Mouse (Mus musculus) thymus, postnatal 14 days (tissue): ENCODE results near the gene Ube2e2.
"Not testable (repeated sequence)": the region's sequence is repeated elsewhere in the genome, so short reads cannot be mapped to it uniquely, and the experiment has no call there.

Experiments used
- DNase-seq: peaks from one replicate; pipeline ENCODE4 v3.0.0; 2021

The Ube2e2 gene

DNA sequence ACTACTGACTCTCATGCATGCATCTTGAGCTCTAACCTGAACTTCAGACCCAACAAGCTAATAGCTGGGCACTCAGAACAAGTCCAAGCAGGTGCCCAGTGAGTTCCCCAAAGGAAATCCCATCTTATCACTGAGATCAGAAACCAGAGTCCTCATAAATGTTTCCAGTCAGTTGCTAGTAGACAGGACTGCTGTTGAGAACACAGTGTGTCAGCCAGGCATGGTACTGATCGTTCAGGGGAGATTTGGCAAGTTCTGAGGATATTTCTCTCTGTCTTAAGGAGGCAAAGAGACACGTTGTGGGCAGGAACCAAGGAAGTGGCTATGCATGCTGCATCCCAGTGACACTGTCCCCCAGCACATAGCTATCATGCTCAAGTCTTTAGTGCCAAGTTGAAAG, 275.5 kb downstream of the Ube2e2 start:
- no peak for DNase-seq

DNA sequence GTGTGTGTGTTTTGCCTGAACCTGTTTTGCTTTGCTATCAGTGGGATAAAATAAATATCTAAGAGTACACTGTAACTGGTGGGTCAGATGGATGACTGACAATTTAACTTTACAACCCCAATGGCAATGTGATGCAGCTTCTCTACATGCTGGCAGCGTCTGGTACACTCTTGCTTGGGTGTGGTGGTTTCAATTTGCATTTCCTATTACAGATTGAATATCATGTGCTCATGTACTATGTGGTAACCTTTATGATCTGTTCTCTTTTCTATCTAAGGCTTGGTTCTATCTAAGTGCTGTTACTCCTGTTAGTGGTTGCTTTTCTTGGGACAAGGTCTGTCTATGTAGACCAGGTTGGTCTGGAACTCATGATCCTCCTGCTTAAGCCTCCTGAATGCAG, 292.1 kb downstream of the Ube2e2 start:
- DNase-seq, result no peak

DNA sequence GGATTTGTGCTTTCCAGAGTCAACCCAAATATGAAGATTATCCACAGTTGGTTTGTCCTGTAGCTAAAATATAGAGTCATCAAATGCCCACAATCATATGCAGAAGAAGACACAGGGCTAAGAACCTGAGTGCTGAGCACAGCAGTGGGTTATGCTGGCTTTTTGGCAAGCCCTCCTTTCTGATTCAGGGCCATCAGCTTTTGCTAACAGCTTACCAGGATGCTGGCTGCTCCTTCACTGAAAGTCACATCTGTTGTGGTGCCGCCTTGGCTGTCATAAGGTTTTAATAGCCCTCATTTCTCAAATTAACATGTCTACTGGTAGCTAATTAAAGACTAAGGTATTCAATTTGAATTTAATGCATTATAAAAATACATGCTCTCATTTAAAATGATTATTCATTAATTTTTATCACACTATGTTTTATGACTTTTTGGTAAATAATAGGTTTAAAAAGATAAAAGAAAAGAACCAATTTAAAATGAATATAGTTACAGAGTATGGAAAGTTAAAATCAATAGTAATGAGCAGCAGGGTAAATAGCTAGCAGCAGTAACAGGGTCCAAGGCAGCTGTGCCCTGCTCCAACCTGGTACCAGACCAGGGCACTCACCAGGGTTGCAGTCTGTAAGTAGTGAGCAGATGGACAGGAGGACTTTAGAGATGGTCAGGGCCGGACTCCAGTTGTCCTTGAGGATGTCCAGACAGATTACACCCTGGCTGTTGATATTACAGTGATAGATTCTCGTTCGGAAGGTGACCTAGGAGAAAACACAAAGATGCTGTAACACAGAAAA, 307.6 kb downstream of the Ube2e2 start:
- no peak for DNase-seq

DNA sequence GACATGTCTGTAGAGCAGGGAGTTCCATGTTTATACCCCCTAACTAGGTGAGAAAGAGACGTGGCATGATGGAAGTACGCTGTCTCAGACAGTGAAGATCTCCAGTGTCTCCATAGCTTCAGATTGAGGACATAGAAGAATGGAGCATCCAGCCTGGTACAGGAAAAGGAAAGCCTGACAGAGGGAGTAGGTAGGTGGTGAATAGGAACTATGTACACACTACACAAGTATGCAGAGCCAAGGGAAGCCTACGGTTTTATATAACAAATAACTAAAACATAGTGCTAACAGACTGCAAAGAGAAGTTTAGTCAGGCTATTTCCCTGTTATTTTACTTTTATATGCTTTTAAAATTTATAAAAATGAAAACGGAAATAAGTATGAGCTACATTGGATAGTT, 312.3 kb downstream of the Ube2e2 start:
- no peak for DNase-seq

DNA sequence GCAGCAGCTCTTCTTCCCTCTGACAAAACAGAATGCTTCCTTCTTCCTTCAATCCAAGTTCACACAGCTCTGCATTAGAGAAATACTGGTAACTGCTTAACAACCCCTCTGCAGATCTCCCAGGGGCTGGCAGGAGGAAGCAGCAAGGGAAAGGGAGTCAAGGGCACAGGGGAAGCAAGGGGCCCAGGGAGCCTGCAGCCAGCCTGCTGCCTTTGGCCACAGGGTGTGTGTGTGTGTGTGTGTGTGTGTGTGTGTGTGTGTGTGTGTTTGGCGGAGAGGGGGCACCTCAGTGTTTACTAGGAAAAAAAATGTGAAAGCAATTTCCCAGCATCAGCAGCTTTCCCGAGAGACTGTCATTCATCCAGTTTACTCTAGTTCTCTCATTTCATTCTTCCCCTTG, 319.3 kb downstream of the Ube2e2 start:
- no peak for DNase-seq

DNA sequence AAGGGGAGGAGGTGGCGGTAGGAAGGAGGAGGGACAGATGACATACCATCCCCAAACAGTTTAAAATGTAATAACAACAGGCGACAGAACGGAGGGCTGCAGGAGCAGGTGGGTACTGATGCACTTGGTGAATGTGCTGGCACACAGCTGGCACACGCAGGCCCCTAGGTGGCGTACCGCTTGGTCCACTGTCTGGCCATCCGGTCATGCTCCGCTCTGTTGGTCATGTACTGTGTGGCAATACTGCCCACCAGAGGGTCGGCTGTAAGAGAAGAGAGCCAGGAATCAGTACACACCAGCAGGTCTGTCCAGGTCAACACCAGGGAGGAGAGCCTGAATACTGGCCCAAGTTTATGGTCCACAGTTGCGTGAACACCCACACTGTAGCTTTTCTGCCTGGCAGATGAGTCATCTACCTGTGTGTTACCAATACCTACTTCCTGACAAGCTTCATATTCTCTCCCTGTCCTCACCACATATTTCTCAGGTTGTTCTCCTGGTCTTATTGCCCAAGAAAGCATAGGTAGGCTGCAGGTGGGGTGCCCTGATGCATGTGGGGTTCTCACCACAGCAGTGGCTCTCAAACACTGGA, 319.8 kb downstream of the Ube2e2 start:
- no peak for DNase-seq

DNA sequence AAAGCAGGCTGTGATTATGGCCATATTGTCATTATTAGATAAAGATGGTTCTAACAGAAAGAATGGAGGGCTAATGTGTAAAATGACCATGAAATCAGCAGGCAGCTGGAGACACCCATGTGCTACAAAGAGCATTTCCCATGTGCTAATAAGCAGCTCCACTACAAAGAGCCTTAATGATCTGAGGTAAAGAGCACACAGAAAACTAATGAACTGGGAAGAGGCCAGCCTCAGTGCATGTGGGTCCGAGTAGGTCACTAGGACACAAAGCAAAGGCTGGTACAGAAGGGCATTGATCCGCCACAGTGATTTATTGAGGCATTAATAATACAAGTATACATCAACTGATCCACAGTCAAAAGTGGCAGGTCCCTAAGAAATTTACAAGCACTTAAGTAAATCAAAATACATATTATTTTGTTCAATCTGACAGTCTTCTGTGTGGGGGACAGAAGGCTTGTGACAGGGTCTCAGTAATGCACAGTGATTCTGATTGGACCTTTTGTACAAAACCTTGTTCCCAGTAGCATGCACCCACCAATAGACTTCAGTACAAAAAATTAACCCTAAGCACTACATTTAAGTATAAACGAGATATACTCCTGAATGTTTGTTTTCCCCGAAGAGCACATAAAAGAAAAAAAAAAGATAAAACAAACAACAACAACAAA, 320.6 kb downstream of the Ube2e2 start:
- DNase-seq, result no peak

DNA sequence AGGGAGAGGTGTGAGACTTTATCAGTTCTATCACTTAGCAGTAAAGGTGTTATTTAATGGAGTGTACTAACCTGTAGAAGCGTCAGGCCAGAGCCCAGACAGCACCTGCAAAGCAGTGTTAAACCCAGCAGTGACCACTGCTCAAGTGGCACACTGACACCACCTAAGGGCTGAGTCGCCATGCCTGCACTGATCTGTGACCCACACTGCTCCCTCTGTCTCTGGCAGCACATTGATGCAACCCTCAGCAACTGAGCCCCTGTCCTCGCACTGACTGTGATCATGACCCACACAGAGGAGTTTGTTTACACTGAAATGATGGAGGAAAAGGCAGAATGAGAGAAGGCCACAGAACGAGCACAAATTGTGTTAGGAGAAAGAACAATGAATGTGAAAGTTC, 321.2 kb downstream of the Ube2e2 start:
- DNase-seq, result no peak

DNA sequence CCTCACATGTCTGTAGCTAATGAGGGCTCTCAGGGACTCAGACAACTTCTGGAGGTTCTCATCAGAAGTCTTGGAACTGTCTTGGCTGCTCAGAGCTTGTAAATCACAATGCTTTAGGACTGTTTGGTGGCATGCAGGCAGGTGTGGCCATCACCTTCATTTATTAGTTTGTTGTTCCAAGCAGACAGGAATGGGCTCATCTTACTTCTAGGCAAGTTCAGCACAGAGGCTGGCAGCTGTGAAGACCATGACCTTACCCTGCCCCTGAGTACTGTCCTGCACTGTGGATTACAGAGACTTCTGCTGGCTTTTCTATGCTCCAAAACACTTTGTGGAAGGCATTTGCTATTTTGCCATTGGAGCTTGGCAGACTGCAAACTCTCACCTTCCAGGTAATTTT, 324.5 kb downstream of the Ube2e2 start:
- no peak for DNase-seq

DNA sequence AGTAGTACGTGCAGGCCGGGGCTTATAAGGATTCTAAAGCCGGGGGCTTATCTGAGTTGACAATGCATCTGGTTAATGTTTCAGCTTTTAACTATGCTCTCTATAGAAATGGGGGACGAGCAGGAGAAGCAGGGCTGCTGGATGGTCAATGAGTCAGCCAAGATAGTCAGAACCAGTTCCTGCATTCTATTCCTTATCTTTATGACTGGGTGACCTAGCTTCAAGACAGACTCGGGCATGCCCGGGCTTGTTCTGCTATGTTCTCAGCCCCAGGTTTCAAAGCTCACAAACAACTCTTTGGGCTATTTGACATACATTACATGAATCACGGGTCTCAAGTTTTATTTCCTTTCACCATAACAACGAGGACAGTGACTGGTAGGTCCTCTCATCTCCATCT, 329.1 kb downstream of the Ube2e2 start:
- not testable (repeated sequence) for DNase-seq

DNA sequence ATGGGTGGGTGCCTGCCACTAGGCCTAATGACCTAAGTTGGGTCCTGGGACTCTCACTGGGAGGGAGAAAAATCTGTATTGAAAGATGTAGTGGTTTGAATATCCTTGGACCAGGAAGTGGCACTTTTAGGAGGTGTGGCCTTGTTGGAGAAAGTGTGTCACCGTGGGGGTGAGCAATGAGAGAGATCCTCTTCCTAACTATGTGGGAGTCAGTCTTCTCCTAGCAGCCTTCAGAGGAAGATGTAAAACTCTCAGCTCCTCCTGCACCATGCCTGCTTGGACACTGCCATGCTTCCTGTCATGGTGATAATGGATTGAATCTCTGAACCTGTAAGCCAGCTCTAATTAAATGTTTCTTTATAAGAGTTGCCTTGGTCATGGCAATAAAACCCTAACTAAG, 338.8 kb downstream of the Ube2e2 start:
- no peak for DNase-seq

DNA sequence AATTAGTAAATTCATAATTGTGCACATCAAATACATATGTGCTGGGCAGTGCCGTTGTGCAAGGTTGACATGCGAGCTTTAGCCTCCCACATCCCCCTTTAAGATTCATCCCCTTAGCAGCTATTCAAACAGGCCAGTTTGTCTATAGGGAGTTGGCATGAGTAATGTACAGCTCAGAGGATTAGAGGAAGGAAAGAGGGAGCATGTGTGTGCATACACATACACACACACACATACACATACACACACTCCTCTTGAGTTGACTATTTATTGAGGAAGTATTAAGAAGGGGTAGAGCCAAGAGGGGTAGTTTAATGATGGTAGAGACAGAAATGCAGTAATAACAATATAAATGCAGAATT, 339.5 kb downstream of the Ube2e2 start:
- DNase-seq, result no peak

DNA sequence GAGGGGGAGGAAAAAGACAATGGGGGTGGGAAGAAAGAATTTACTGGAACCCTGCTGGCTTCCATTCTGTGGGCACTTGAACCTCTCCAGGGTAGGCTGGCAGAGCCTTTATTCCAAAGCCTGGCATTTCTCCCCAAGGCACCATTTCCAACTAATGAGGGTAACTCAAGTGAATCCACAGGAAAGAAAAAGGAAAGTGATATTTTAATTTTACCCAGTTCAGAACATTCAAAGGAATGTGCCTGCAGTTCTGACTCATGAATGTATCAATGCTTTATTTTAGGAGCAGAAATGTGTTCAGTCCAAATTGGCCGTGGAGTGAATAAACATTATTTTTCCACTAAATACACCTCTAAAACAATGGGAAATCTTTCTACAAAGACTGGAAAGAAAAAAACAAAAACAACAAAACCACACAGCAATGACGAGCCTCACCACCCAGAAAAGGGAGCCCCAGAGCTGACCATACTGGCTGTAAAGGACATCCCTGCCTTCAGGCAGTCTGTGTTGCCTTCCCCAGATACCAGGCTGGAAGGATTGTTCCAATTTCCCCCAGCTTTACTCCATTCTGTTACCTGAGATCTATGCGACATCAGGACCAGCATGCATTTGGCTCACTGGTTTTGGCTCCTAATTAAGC, 340.0 kb downstream of the Ube2e2 start:
- DNase-seq, result no peak

DNA sequence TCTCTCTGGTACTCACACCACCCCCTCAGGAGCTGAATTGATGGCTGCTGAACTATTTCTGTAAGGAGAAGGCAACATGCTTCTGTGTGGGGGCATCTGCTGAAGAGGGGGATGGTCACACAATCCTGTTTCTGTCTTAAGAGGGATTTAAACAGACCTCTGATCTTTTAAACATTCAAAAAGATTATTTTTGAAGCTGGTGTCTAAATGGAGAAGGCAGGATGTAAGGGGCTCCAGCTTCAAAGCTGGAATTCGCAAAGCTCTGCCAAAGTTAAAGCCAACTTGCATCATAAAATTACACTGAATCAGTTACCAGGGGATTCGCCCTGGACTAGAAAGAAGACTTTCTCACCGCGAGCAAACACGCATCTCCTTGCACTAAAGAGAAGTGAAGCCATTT, 346.5 kb downstream of the Ube2e2 start:
- no peak for DNase-seq

DNA sequence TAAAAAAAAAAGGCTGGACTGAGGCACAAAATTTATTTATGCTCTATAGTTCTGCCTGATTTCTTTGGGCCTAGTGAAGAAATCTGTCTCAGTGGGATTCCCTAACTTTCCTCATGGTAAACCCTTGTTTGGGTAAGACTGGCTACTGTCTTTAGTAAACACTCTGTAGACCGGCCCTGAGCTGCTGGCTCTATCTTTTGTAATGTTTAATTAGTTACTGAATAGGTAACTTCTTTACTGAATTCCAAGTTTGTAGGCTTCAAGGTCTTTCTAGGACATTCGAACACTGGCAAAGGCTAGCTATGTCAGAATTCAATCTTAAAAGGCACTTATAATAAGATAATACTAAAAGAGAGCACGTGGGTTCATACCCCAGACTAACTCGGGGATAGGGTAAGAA, 355.0 kb downstream of the Ube2e2 start:
- not testable (repeated sequence) for DNase-seq

DNA sequence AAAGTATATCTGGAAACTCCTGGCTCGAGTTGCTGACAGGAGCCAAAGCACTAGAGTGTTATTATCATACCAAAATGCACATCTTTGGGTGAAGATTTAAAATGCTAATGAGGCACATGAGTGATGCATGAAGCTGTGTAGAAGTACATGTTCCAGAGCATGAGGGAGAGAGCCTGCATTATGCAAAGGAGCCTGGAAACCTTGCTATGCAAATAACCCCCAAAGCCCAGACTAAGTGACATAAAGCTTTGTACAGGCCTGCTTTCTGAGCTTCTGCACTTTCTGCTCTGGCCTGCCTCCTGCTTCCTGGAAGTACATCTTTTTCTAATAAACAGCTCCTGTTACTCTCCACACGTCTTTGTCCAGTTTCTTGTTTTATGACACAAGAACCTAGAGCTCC, 363.2 kb downstream of the Ube2e2 start:
- no peak for DNase-seq

DNA sequence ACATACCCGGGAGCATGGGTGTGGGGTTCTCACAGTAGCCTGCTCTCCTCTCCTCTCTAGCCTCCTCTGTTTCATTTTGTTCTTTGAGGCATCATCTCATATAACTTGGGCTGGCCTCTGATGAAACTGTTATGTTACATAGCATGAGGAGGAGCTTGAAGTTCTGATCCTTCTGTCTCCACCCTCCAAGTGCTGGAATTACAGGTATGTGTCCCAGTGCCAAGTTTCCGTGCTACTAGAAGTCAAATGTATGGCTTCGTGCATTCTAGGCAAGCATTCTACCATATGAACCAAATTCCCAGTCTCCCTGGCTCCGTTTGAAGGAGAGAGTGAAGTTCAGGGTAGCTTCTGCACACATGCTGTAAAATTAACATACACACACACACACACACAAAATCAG, 363.6 kb downstream of the Ube2e2 start:
- no peak for DNase-seq
